ENCODE assay signal across 12 mouse cellular contexts in genomic region chr13:52059756-52060417, GRCm38 (mm10).
A peak's percentile ranks its signal among the peaks of the same experiment; 100 is the strongest.
DNase-seq lines count a peak whose midpoint lies in the region; ATAC-seq lines count a peak whose summit lies in the region.
"Had no signal": no experiment of that assay in that cellular context is flagged by ENCODE, and none has a peak within 500 bp of the region (broad histone marks: within the 10 kb centered on the region; RNA-seq: fewer than 3 reads in every experiment).

No protein-coding gene starts in this region.

- no peaks in the 10 kb centered on the region for H3K9me3 ChIP-seq in kidney, embryonic 14.5 days (ENCODE audit: control insufficient read depth, low read length)
- no peaks in the 10 kb centered on the region for H3K9me3 ChIP-seq in limb, embryonic 11.5 days (ENCODE audit: control insufficient read depth, low read length)
- H3K9me3 ChIP-seq: heart, embryonic 13.5 days; hindbrain, embryonic 15.5 days had no signal

- peak; percentile 25 for ATAC-seq in kidney, embryonic 14.5 days (ENCODE audit: low FRiP score, low TSS enrichment)
- ATAC-seq in limb, embryonic 11.5 days (ENCODE audit: insufficient number of reproducible peaks, low FRiP score, low TSS enrichment, low read depth): peak; percentile 14; the same call in 1 of the 2 replicates
- no peak for ATAC-seq in inflammation-experienced regulatory T-cells, adult 6 months

- no peak overlapping the region for H3K9ac ChIP-seq in kidney, embryonic 14.5 days (ENCODE audit: low read depth, low read length)
- H3K9ac ChIP-seq in limb, embryonic 11.5 days (ENCODE audit: low read length): no peak overlapping the region
- H3K9ac ChIP-seq: heart, embryonic 13.5 days; hindbrain, embryonic 15.5 days had no signal

- H3K36me3 ChIP-seq in kidney, embryonic 14.5 days (ENCODE audit: control insufficient read depth, insufficient read depth, low read length): no peaks in the 10 kb centered on the region
- no peaks in the 10 kb centered on the region for H3K36me3 ChIP-seq in limb, embryonic 11.5 days (ENCODE audit: control insufficient read depth, insufficient read depth, low read length)
- H3K36me3 ChIP-seq: heart, embryonic 13.5 days; hindbrain, embryonic 15.5 days had no signal

- no peak for DNase-seq in kidney, postnatal 10 days
- peak; percentile 11 for DNase-seq in thymus, postnatal 4 days
- no peak for DNase-seq in thymus, postnatal 25 days
- DNase-seq in limb, embryonic 11.5 days (ENCODE audit: low spot score): no peak
- DNase-seq in right cerebral cortex, postnatal 36 days (ENCODE audit: low spot score in 2 of 2): no peak
- DNase-seq in spleen, adult 12 weeks (ENCODE audit: low spot score): no peak
- DNase-seq: adrenal gland, postnatal 14 days; thymus, adult 18-20 months had no signal

- peak overlapping the region; percentile 51; the same call in 1 of the 2 replicates for H3K27ac ChIP-seq in kidney, embryonic 14.5 days (ENCODE audit: low read depth, low read length)
- no peak overlapping the region for H3K27ac ChIP-seq in limb, embryonic 11.5 days (replicated peaks; ENCODE audit: low read depth, low read length)
- H3K27ac ChIP-seq: heart, embryonic 13.5 days; hindbrain, embryonic 15.5 days had no signal

- 59% methylated on average over 22 of the region's 22 CpGs for WGBS in kidney, embryonic 14.5 days
- WGBS in limb, embryonic 11.5 days: 70% methylated on average over 22 of the region's 22 CpGs

- H3K4me1 ChIP-seq in kidney, embryonic 14.5 days (ENCODE audit: control insufficient read depth, insufficient read depth, low read length): peaks cover 28% of the 10 kb centered on the region
- peaks cover 4% of the 10 kb centered on the region; the same call in 1 of the 2 replicates for H3K4me1 ChIP-seq in limb, embryonic 11.5 days (ENCODE audit: control insufficient read depth, insufficient read depth, low read length)
- H3K4me1 ChIP-seq: heart, embryonic 13.5 days; hindbrain, embryonic 15.5 days had no signal

- H3K4me3 ChIP-seq in kidney, embryonic 14.5 days (ENCODE audit: low read length): no peak overlapping the region
- H3K4me3 ChIP-seq in limb, embryonic 11.5 days (ENCODE audit: low read depth, low read length): no peak overlapping the region
- H3K4me3 ChIP-seq: heart, embryonic 13.5 days; hindbrain, embryonic 15.5 days had no signal

- no peak overlapping the region for H3K4me2 ChIP-seq in kidney, embryonic 14.5 days (replicated peaks; ENCODE audit: low read depth, low read length)
- peak overlapping the region; percentile 24; the same call in 1 of the 2 replicates for H3K4me2 ChIP-seq in limb, embryonic 11.5 days (ENCODE audit: low read depth, severe bottlenecking)
- H3K4me2 ChIP-seq: heart, embryonic 13.5 days; hindbrain, embryonic 15.5 days had no signal

- no peaks in the 10 kb centered on the region for H3K27me3 ChIP-seq in kidney, embryonic 14.5 days (ENCODE audit: control insufficient read depth, insufficient read depth, low read length)
- H3K27me3 ChIP-seq in limb, embryonic 11.5 days (ENCODE audit: control insufficient read depth, insufficient read depth, low read length): no peaks in the 10 kb centered on the region
- H3K27me3 ChIP-seq: heart, embryonic 13.5 days; hindbrain, embryonic 15.5 days had no signal
